Mouse (Mus musculus): ENCODE measurements at regions not wholly inside any gene's neighbourhood (a gene's known extent, or its start where the extent isn't known, plus 50 kb on each side); places are given as distances from the start of the nearest gene placed in this dataset.
"Not testable (repeated sequence)": the region's sequence is repeated elsewhere in the genome, so short reads cannot be mapped to it uniquely, and the experiment has no call there.

DNA sequence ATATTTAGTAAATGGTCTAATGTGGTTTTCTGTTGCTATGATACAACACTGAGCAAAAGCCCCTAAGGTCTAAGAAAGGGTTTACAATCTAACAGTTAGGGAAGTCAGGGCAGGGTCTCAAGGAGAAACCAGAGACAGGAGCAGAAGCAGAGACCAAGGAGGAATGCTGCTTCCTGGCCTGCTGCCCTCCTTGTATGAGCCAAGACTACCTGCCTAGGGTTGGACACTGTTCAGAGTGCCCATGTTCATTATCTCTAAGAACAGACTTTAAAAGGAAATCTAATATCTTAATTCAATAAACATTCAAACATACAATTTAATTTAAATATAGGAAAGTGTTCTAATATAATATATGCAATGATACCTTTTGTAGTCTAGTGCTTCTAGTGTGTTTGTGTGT lies 63.0 kb upstream of the Tmem106b start:
- no peaks in the 10 kb centered on the region for H3K4me1 ChIP-seq
- no peak overlapping the region for H3K4me2 ChIP-seq
- no peaks in the 10 kb centered on the region for H3K36me3 ChIP-seq
- ATAC-seq, result no peak
- no peak overlapping the region for H3K4me3 ChIP-seq
- H3K27me3 ChIP-seq (replicated peaks), result no peaks in the 10 kb centered on the region
- no peak overlapping the region for H3K9ac ChIP-seq
- no peak overlapping the region for H3K27ac ChIP-seq
- no peaks in the 10 kb centered on the region for H3K9me3 ChIP-seq (replicated peaks)

DNA sequence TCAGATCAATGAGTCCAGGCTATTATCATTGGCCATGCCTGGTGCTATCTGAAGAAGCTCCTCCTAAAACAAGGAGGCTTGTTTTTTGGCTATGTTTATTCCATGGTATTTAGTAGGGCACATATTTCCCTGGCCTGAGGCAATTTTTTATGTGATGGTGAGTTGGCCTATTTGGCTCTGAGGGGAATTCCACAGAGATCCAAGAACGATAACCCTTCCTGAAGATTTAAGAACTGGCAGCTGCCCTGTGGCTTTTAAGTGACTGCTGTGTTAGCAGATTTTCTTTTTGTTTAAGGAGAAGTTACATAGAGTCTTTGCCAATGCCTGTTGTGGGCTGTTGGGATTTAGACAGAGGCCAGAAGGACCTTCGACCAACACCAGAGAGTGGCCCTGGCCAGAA lies 74.9 kb upstream of the Tmem106b start:
- Histone ChIP-seq H3K36me3 (no peaks in the 10 kb centered on the region), H3K4me1 (no peaks in the 10 kb centered on the region), H3K27me3 (replicated peaks) (no peaks in the 10 kb centered on the region), H3K27ac (no peak overlapping the region), H3K4me3 (no peak overlapping the region), H3K9ac (no peak overlapping the region), H3K9me3 (replicated peaks) (no peaks in the 10 kb centered on the region), H3K4me2 (no peak overlapping the region)
- 66% methylated on average over 2 of the region's 2 CpGs for WGBS (ENCODE audit: insufficient replicate concordance)
- no peak for ATAC-seq

DNA sequence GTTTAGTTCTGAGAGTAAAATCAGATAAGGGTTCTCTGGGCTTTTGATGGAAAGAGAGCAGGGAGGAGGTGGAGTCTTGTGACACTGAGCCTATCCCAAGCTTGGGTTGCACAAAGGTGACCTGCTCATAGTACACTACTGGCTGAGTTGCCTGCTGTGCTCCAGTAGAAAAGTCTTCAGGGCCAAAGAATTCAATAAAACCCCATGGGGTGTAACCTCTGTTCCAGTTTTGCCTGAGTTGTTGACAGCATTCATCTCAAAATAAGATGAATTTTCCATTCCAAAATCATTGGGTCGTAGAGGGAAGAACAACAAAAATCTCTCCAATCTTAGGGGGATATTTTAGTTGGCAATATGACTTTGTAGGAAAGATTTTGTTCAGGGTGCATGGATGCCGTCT lies 75.8 kb upstream of the Tmem106b start:
- H3K9ac ChIP-seq, result no peak overlapping the region
- H3K27me3 ChIP-seq (replicated peaks), result no peaks in the 10 kb centered on the region
- 59% methylated on average over 2 of the region's 2 CpGs for WGBS (ENCODE audit: insufficient replicate concordance)
- no peaks in the 10 kb centered on the region for H3K9me3 ChIP-seq (replicated peaks)
- no peaks in the 10 kb centered on the region for H3K4me1 ChIP-seq
- H3K4me3 ChIP-seq, result no peak overlapping the region
- ATAC-seq, result no peak
- H3K27ac ChIP-seq, result no peak overlapping the region
- no peak overlapping the region for H3K4me2 ChIP-seq
- no peaks in the 10 kb centered on the region for H3K36me3 ChIP-seq

DNA sequence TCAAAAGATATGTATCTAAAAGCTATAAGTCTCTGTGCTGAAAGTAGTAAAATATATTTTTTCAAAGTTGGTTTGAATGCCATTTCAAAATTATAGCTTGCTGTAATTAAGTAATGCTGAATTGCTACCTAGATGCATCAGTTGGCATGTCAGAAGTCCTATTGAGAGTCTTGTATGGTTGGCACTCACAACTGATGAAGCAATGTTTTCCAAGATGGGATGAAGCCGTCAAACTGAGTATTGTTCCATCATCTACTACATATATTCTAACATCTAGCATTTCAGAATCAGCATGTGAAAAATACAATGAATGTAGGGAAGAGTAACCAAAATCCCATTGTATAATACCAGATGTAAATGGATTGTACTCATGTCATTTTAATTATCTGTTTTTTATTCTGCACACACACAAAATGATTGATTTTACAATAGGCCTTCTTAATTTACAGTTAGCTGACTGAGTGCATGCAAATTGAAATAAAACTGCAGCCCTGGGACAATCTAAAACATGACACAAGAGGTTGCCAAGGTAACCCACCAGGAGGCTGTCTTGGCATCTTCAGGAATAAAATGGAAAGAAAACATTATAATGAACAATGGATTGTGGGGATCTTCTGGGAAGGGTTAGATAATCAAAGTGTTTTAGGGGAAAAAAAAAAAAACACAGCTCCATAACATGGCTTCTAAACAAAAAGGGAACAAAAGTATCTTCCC lies 92.2 kb upstream of the Tmem106b start:
- no peak for ATAC-seq
- WGBS (ENCODE audit: insufficient replicate concordance), result 74% methylated on average over 1 of the region's 1 CpGs
- Histone ChIP-seq H3K9ac (no peak overlapping the region), H3K4me3 (no peak overlapping the region), H3K27ac (no peak overlapping the region), H3K4me2 (no peak overlapping the region), H3K4me1 (no peaks in the 10 kb centered on the region), H3K9me3 (replicated peaks) (no peaks in the 10 kb centered on the region), H3K27me3 (replicated peaks) (no peaks in the 10 kb centered on the region), H3K36me3 (no peaks in the 10 kb centered on the region)

DNA sequence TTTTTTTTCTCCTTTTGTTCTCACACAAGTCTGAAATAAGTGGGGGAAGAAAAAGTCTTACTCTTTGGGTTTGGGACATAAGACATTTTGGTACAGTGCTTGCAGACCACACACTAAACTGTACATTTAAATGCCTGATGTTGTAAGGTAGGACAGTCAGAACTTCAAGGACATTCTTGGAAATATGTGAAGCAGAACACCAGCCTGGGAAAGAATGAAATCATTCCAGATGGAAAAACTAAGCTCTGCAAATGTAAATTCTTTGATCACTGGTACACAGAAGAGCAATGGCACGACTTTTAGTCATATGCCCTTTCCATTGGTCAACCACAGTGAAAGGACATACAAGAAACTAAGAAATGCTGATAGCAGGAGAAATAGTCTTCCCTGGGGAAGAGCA lies 98.0 kb upstream of the Tmem106b start:
- Histone ChIP-seq H3K36me3 (no peaks in the 10 kb centered on the region), H3K27me3 (replicated peaks) (no peaks in the 10 kb centered on the region), H3K4me3 (no peak overlapping the region), H3K4me1 (no peaks in the 10 kb centered on the region), H3K9me3 (replicated peaks) (no peaks in the 10 kb centered on the region), H3K9ac (no peak overlapping the region), H3K27ac (no peak overlapping the region), H3K4me2 (no peak overlapping the region)
- ATAC-seq, result no peak
- WGBS (ENCODE audit: insufficient replicate concordance), result 32% methylated on average over 1 of the region's 1 CpGs

DNA sequence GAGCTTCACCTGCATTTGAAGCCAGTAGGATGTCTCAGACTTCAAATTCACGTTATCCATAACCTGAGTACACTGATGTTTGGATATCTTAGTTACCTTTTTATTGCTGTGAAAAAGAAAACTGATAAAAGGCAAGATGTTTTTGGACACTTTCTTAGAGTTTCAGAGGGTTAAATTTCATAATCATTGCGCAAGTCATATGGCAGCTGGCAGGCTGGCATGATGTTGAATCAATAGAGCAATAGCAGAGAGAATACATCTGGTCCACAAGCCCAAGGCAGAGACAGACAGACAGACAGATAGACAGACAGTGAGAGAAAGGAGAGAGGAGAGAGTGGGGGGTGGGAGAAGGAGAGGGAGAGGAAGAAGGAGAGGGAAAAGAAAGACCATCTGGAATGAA lies 102.3 kb upstream of the Tmem106b start:
- Histone ChIP-seq H3K4me3 (no peak overlapping the region), H3K36me3 (no peaks in the 10 kb centered on the region), H3K9ac (no peak overlapping the region), H3K9me3 (replicated peaks) (no peaks in the 10 kb centered on the region), H3K4me1 (no peaks in the 10 kb centered on the region), H3K27ac (no peak overlapping the region), H3K27me3 (replicated peaks) (no peaks in the 10 kb centered on the region), H3K4me2 (no peak overlapping the region)
- 62% methylated on average over 2 of the region's 2 CpGs for WGBS (ENCODE audit: insufficient replicate concordance)
- ATAC-seq, result no peak

DNA sequence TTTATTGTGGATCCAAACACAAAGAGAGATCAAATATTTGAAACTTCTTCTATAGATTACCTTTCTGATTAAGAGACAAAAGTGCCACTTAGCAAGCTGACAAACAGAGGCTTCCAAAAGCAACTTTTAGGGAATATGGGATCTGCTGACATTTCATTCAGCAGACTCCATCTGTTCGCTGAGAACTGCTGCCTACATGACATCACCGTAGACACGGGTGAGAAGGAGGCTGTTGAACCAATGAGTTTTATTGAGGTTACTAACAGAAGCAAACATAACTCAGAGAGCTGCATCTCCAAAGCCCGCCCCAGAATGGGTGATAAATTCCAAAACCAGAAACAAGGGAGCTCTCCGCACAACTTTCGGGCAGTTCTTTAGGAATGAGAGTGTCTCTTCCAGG lies 111.8 kb upstream of the Tmem106b start:
- WGBS (ENCODE audit: insufficient replicate concordance), result 72% methylated on average over 6 of the region's 6 CpGs
- Histone ChIP-seq H3K36me3 (no peaks in the 10 kb centered on the region), H3K27ac (no peak overlapping the region), H3K27me3 (replicated peaks) (no peaks in the 10 kb centered on the region), H3K4me1 (no peaks in the 10 kb centered on the region), H3K9ac (no peak overlapping the region), H3K9me3 (replicated peaks) (no peaks in the 10 kb centered on the region), H3K4me2 (no peak overlapping the region), H3K4me3 (no peak overlapping the region)
- ATAC-seq, result no peak

DNA sequence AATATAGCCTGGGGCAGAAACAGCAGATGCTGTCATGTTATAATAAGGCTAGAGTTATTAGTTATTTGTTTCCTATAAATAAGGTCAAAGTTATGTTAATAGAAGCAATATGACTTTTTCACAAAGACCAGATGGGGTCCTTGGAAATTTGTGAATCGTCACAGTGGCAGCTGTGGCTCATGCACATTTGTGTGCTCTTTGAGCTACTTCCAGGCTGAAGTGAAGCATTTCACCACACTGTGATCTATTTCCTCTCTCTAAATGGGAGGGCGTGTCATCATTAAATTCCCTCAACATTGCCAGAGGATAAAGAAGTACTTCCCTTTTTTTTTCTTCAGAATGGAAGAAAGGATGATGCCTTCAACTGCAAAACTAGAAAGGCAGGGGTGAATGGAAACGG lies 157.9 kb upstream of the Tmem106b start:
- H3K4me1 ChIP-seq, result no peaks in the 10 kb centered on the region
- H3K4me3 ChIP-seq, result no peak overlapping the region
- no peak overlapping the region for H3K9ac ChIP-seq
- H3K27ac ChIP-seq, result no peak overlapping the region
- no peak overlapping the region for H3K4me2 ChIP-seq
- WGBS (ENCODE audit: insufficient replicate concordance), result 55% methylated on average over 3 of the region's 3 CpGs
- no peaks in the 10 kb centered on the region for H3K27me3 ChIP-seq (replicated peaks)
- no peaks in the 10 kb centered on the region for H3K36me3 ChIP-seq
- no peaks in the 10 kb centered on the region for H3K9me3 ChIP-seq (replicated peaks)
- no peak for ATAC-seq

DNA sequence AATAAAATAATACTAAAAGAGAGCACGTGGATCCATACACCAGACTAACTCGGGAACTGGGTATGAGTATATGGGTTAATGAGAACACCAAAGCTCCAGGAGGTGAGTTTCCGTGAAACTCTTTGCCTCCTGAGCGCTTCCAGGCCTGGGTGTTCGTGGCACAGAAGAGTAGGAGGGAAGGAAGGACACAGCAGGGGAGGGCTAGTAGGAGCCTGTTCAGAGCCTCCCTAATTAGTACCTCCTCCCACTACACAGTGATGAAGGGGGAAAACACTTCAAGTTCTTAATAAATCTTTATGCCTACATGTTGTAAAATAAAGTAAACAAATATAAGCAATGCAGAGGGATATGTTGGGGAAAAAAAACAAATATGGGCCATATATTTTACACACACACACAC lies 143.7 kb upstream of the Thsd7a start:
- Histone ChIP-seq H3K9me3 (replicated peaks) (no peaks in the 10 kb centered on the region), H3K4me1 (no peaks in the 10 kb centered on the region), H3K9ac (no peak overlapping the region), H3K27me3 (replicated peaks) (no peaks in the 10 kb centered on the region), H3K36me3 (no peaks in the 10 kb centered on the region), H3K27ac (no peak overlapping the region), H3K4me2 (no peak overlapping the region), H3K4me3 (no peak overlapping the region)
- no peak for ATAC-seq
- WGBS (ENCODE audit: insufficient replicate concordance), result 36% methylated on average over 5 of the region's 5 CpGs

DNA sequence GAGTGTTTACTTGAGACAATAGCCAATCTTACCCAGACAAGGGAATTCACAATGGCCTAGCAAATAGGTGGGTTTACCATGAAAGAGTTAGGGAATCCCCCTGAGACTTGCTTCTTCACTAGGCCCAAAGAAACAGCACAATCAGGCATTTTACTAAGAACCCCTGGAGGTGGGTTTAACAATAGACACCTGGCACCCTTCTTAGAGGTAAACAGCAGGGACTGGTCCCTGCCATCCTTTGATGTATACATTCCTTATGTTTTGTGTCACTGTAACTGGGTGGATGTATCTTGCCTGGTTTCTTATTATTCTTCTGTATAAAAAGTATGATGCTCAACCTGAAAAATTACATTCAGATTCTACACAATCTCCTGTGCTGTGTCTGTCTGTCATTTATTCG lies 127.7 kb upstream of the Thsd7a start:
- H3K36me3 ChIP-seq; H3K4me1 ChIP-seq; H3K27me3 ChIP-seq (replicated peaks); H3K4me2 ChIP-seq; H3K4me3 ChIP-seq; H3K27ac ChIP-seq; ATAC-seq; H3K9me3 ChIP-seq (replicated peaks); H3K9ac ChIP-seq: not testable (repeated sequence)
- WGBS (ENCODE audit: insufficient replicate concordance), result 61% methylated on average over 1 of the region's 1 CpGs

DNA sequence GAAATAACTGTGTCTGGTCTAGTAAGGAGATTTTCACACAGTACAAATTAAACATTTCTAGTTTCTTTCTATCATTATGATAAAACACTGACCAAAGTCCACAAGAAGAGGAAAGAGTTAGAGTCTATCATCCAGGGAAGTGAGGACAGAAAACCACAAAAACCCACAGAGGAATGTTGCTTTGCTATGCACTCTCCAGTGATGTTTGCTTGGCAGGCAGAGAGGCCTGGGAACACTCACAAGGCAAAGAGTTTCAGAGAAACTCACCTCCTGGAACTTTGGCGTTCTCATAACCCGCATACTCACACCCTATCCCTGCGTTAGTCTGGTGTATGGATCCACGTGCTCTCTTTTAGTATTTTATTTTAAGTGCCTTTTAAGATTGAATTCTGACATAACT lies 127.2 kb upstream of the Thsd7a start:
- H3K4me1 ChIP-seq, result no peaks in the 10 kb centered on the region
- 60% methylated on average over 4 of the region's 4 CpGs for WGBS (ENCODE audit: insufficient replicate concordance)
- H3K4me2 ChIP-seq, result no peak overlapping the region
- ATAC-seq, result no peak
- no peaks in the 10 kb centered on the region for H3K9me3 ChIP-seq (replicated peaks)
- H3K27me3 ChIP-seq (replicated peaks), result no peaks in the 10 kb centered on the region
- no peak overlapping the region for H3K4me3 ChIP-seq
- no peaks in the 10 kb centered on the region for H3K36me3 ChIP-seq
- no peak overlapping the region for H3K27ac ChIP-seq
- no peak overlapping the region for H3K9ac ChIP-seq

DNA sequence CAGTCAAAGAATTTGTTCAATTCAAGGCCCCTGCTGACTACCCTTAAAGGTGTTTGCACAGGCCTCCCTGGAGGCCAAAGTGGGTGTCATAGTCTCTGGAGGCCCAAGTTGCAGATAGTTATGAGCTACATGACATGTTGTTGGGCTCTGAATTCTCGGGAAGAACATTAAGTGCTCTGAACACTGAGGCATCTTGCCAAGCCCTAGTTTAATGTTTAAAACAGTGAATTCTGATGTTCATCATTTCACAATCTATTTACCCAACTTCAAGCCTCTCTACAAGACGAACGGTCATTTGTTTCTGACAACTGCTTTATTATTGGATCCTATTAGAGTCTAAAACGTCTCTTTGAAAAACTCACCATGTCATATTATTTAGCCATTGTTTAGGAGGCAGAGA lies 119.0 kb upstream of the Thsd7a start:
- Histone ChIP-seq H3K9ac (no peak overlapping the region), H3K9me3 (replicated peaks) (no peaks in the 10 kb centered on the region), H3K4me2 (no peak overlapping the region), H3K27me3 (replicated peaks) (no peaks in the 10 kb centered on the region), H3K36me3 (no peaks in the 10 kb centered on the region), H3K4me3 (no peak overlapping the region), H3K27ac (no peak overlapping the region), H3K4me1 (no peaks in the 10 kb centered on the region)
- ATAC-seq, result no peak
- 68% methylated on average over 4 of the region's 4 CpGs for whole genome bisulfite sequencing (ENCODE audit: insufficient replicate concordance)

DNA sequence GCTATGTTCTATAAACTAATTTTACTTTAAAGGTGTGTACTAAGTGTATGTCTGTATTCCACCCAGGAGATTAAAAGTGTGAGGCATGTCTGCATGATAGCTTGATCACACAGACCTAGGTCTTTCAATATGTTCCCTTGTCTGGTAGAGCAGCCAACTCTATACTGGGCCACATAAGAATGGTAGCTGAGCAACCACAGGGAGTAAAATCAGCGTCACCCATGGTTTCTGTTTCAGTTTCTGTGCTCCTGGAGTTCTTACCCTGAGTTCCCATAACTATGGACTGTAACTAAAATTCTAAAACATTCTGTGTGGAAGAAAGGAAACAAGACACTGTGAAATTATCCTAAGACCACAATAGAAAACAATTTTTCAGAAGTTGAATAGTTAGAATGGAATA lies 102.8 kb upstream of the Thsd7a start:
- Histone ChIP-seq H3K4me3 (no peak overlapping the region), H3K27me3 (replicated peaks) (no peaks in the 10 kb centered on the region), H3K9ac (no peak overlapping the region), H3K4me1 (no peaks in the 10 kb centered on the region), H3K27ac (no peak overlapping the region), H3K9me3 (replicated peaks) (no peaks in the 10 kb centered on the region), H3K36me3 (no peaks in the 10 kb centered on the region), H3K4me2 (no peak overlapping the region)
- ATAC-seq, result no peak
- 74% methylated on average over 1 of the region's 1 CpGs for WGBS (ENCODE audit: insufficient replicate concordance)
